Mouse (Mus musculus) ZHBTc4 (cell line): Measurements from ENCODE around the gene Lancl1.

Source experiments
- DNase-seq: peaks from one replicate; pipeline ENCODE4 v3.0.0-alpha.2; 2011; ENCODE audit warnings: low read depth, low spot score

Lancl1 gene

DNA sequence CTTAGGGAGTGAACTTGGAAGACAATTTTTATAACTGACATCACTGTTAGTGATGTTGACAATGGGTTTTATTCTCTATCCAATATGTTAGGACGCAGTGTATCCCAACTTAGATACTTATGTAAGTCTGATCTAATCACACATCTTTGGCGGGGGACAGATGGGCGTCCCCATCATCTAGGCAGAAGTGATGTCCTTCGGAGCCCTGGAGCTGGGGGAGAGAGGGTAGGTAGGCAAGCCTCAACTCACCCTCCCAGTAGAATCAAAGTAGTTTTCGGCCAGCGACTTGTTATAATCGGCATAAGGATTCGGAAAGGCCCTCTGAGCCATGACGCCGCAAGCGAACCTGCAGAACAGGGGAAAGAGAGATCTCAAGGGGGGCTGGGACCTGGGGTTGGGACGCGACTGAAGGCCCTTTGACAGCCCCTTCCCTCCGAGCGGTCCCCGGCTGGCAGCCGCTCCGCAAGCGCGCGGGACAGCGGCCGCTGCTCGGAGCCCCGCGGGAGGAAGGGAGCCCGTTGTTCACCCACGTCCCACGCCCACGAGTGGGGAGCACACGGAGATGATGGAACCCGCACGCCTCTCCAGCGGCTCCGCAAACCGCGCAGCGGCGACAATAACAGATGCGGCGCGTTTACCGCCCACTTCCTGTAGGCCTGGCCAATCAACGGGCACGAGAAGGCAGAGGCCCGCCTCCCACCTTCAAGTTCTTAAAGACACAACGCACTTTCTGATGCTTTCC lies at the start of gene Lancl1:
Lancl1 (minus strand) TSS at position 627 of the 742 bp plus-strand sequence.
- DNase-seq: peak; percentile 91

DNA sequence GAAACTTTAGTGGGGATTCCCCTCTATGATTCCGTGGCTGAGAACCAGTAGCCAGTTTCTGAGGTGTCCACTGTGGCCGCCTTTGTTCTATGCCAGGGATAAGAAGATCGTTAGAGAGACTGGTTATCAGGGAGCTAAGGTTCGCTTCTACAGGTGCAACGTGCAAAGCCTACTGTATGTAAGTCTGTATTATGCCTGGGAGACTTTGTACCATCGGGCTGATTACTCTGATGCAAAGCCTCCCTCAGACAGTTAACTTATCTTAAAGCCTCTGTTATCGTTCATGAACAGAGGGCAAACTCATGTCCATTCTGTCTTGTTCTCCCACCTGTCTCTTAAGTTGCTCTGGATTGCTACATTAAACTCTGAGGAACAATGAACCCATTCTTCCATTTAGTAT lies 40.5 kb upstream of the Lancl1 start:
- DNase-seq: no peak

DNA sequence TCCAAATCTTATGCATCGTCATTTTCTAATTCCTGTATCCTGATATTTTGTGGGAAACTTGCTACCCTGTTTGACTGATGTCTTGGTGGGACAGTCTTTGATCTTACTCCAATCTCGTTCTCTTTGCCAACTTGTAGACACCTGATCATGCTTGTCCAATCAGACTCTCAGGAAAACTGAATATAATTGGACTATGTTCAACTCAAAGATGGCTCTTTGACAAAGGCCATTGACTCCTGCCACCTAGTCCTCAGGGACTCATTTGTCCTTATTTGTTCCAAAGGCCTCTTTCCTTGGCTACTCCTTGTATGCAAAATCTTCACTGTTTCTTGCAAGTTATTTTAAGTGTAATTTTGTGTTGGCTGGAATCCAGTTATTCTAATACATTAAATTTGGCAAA lies 40.0 kb upstream of the Lancl1 start:
- no peak for DNase-seq

DNA sequence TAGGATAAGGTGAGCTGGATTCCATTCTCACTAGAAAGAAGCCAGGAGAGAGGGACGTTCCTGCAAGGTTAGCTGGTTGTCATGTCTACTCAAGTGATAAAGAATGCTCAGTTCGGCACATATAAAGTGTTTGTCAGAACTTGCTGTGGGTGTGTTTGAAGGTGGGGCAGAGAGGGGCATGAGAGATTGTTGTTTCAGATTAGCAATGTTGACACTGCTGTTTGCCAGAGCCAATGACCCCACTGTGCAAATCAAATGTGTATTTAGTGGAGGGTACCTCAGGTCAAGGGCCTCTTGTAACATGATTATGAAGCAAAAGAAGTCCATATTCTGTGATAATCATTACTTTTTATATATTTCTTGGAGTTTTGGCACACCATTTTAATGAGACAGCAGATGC lies 39.1 kb upstream of the Lancl1 start:
- DNase-seq: no peak

DNA sequence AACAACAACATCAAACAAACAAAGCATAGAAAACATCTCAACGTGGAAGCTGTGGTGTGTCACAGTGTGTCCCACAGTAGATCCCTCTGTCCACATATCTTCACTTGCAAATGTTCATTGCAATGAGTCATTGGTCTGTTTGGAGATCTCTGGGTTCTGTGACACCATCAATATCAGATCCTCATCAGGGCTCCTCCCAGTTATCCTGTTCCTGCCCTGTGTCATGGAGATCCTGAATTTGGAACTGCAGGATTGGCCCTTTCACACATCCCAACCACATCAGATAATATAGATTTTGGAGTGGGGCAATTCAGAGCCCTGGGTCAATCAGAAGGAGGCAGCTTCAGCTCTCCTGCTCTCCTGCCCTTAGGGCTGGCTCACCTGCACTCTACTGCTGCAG lies 28.9 kb upstream of the Lancl1 start:
- DNase-seq: no peak

DNA sequence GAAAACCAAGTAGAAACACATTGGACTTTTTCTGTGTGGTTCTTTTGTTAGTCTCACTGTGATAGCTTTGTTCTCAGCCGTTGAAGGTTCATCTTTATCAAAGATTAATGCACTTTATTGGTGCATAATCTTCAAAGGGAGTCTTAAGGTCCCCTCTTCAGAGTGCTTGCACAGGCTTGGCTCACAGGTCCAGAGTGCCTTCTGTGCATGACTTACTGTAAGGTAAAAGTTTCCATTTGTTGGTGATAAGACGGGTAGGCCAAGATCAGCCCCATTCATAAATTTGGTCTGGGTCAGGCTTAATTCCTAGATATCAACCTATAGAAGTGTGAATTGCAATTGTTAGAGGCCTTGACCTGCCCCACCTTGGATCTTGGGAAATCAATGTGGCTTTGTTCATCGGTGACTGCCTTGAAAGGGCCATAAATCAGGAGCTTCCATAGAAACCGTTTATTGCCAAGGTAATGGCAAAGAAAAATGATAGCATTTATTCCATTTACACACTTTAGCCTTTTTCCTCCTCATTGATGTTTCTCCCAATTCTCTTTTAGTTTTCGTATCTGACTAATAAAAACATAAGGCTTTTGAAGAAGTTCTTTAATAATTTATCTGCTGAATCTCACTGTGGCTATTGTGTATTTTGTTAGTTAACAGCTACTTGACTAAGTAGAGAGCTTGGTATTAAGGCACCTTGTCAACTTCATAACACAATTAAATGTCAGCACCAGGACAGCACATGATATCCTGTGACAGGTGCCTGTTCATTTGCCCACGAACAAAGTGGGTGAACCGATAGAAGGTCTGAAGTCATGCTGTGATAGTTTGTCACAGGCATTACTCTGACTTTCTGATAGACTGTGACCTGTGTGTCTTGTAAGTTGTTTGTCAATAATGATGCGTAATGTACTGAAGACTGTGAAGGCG lies 26.9 kb upstream of the Lancl1 start:
- DNase-seq: no peak

DNA sequence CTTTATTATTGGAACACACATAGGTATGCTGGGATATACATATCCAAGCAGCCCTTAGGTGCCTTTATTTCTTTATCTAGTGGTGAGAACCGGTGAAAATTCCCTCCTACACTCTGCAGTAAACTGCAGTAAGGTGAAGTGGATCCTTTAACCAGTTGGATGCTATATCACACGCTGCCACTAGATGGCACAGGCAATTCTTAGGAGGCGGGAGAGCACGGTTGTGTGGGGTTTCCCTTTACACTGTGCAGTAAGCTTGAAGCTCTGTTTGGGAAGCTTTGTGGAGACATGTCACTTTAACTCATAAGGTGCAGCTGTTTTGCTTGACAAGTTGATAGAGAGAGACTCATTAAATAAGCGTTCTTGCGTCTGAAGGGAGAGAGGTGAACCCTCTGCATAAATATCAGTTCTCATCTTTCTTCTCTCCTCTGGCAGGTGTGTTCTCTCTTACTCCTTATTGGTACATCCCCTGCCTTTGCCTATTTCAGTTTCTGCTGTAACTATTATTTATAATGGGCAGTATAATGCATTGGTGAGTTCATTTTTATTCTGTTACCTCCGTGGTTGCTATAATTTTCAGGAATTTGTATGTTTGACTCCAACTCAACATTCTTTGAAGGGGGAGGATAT lies 22.9 kb upstream of the Lancl1 start:
- peak; percentile 76 for DNase-seq

DNA sequence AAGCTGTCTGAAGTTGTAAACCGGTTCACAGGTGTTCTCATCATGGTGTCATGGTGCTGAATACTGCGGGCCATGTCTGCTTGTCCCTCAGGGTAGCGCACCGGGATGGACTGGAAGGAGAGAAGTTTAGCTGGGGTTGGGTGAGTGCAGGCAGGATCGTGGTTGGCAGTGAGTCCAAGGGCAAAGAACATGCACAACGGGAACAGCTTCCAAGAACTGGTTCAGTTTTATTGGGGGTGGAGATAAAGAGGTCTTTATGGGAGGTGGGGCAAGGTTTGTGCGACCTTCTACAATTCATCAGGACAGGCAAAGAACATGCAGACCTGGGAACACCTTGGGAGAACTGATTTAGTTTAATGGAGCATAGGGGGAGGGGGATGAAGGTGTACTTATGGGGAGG lies 17.1 kb upstream of the Lancl1 start:
- peak; percentile 1 for DNase-seq

DNA sequence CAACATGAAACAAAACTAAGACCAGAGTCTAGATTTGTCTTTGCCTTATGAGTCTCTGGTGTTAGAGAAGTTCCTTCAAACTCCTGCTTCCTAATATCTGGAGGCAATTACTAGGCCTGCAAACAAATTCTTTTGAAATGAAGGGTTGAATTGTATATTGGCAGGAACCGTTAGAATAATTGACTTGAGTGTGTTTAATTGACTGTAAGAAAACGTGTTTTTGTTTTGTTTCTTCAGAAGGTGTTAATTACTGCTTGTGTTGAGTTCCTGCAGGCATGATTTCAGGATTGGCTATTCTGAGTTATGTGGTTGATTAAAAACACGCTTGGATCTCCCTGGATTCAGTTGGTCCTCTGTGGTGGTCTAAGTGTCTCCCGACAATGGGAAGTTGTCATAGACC lies 14.0 kb upstream of the Lancl1 start:
- DNase-seq: no peak

DNA sequence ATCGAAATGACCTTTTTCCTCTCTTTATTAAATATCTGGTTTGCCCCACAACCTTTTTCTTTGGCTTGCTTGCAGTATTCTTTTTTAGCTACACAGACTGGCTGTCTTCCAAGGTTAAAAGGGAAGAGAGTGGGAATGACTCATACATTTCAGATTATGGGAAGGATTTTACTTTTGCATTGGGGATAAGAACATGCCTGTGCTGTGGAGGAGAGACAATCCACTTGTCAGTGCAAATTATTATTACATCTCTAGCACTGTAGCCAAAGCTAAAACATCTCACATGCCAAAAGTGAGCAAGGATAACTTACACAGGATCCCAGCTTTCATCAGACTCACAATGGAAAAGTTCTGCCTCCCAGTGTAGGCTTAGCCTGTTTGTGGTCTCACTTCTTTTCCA lies 10.9 kb upstream of the Lancl1 start:
- no peak for DNase-seq

DNA sequence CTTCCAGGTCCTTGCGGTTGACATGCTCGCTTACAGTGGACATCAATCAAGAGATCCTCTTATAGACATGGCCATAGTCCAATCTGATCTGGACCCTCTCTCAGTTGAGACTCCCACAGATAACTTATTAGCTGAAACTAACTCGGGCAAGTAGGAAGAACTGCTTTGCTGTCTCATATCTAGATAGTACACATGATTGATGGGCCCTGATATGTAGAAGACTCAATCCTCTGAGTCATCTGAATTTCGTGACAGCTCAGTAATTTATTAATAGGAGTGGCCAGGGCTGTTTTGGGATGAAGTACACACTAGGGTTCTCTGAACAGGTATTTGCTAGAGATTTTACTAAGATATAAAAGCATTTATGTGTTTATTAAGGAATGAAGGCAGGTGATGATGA lies 10.0 kb upstream of the Lancl1 start:
- no peak for DNase-seq

DNA sequence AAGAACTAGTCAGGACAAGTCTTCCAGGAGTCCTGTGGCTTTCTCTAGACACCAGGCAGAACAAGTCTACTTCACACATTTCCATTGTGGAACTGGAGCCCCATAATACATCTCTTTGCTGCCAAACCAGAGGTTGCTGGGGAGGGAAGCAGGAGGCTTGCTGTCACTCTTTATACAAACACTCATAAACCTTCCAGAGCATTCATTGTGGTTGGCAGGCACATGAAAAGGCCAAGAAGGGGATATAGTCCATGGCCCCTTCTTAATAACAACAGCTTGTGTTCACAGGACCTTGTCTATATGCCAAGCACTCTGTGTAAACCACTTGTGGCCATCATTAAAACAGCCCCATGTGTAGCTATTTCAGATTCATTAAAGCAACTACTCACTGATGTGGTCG lies 6.4 kb upstream of the Lancl1 start:
- no peak for DNase-seq

DNA sequence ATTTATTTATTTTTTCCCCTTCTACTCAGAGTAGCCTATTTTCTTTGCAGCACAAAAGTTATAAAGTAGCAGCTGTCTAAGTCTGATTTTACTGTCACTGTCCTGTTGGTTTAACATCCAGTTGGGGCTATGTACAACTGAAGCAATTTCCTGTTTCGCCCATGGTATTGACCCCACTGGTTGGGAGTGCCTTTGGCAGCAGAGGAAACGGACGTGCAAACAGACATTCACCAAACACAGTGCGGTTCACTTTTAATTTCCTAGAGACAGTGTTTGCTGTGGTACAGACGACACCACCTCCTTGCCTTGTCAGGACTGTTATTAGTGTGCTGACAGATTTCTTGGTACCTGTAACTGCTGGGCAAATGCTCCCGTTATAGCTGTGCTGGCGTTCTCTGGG lies 3.9 kb upstream of the Lancl1 start:
- DNase-seq: no peak

DNA sequence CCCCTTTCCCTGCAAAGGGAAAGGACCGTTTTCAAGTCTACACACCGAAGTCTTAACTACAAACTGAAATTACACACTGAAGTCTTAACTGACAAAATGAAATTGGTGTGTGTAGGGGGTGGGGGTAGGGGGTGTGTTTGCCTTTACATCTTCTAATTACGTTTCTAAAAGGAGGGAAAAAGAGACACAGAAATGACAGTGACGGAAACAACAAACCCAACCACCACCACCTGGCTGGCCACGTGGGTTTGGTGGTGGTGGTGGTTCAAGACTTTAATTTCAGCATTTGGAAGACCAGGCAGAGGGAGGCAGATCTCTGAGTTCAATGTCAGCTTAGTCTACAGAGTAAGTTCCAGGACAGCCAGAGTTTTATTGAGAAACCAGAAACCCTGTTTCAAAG lies 411 bp upstream of the Lancl1 start:
- DNase-seq: no peak

DNA sequence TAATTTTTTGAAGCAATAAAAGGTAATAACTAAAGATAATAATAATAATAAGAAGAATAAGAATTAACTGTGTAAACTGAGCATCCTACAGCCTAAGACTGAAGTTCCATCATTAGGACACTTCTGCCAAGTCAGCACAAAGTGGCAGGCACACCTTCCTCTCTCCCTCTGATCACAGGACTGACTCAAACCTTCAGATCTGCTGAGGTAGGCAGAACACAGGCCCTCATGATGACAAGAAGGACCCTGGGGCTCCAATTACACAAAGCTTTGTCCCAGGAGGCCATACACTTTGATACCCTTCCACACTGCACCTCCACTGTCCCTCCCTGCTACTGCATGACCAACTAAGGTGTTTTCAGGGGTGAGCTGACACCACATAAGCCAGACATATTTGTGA lies 1.5 kb downstream of the Lancl1 start:
- no peak for DNase-seq

DNA sequence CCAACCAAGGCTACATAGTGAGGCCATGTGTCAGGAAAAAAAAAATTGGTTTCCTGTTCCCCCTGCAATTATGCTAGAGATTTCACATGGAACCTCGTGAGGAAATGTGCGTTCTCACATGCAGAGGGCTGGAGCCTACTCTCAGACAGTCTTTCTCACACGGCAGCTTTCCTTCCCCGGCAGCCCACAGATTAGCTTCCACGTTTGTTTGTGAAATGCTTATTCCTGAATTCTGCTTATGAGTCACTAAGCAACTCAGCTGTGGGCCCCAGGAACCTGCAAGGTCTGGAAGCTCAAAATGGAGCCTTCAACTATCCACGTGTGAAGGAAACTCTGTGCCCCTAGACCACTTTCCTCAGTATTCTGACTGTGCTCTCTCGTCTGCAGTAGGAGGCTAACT lies 5.4 kb downstream of the Lancl1 start:
- no peak for DNase-seq

DNA sequence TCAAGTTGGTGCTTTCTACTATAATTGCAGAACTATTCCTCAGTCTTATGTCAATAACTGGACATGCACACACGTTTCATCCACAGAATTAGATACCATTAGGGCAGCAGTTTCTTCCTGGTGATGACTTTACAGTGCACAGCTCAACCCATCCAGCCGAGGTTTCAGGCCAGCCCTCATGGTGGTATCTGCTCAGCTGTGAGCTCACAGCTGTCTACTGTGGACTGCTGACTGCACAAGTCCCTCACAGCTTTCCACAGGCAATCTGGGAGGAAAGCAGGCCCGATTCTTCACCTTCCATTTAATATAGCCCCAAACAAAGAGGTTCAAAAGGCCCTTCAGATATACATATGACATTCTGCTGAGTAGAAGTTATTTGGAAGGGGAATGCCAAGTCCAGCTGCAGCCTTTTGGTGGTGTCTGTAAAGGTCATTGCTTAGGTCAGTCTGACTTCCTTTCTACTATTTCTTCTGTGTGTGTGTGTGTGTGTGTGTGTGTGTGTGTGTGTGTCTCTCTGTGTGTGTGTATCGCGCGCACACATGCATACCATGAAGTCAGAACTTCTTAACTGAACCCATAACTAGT lies 11.7 kb downstream of the Lancl1 start:
- DNase-seq: no peak

DNA sequence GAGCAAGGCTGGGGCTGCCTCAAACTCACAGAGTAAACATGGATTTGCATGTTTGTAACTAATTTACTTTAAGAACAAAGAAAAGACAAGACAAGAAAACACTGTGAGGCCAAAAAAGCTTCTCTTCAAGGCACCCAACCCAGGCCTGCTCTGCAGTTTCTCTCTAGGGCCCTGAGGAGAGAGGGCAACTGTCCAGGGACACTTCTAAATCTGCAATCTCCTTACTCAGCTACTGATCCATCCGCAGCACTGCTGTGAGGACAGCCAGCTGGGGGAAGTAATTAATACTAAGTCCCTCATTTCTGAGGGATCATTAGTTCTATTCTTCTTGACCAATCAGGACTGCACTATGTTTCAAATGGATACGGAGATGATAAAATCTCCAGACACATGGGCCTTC lies 12.5 kb downstream of the Lancl1 start:
- no peak for DNase-seq

DNA sequence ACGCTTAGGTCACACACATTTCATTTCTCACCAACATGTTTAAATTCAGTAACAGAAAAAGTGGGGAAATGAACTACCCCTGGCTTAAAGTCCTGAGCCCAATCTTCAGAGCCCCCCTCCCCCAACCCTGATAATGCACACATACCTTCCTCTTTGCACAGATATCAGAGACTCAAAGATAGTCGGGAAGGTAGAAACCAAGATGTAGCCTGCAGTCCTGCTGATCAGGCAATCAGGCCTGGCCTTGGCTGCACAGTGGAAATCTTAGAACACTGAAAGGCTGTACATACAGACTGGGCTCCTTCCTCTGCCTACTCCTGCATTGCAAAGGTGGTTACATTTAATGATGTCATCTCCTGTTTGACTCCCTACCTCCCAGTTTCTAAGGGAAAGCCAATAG lies 15.9 kb downstream of the Lancl1 start:
- no peak for DNase-seq

DNA sequence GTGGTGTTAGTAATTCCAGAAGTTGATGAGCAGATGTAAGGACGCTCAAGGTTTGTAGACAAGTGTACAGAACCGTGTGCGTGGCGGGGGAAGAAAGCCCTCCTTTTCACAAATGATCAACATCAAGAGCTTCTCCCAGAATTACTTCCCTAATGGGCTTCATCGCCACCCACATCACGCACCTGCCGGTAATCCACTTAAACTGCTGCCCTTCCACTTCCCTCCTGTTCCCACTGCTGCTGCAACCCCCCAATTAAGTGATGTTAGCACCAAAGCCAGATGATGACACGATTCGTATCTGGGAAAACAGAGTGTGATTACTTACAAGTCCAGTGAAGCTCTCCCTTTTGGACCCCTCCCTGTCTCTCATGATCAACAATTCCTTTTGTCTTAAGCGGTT lies 16.6 kb downstream of the Lancl1 start:
- DNase-seq: no peak

DNA sequence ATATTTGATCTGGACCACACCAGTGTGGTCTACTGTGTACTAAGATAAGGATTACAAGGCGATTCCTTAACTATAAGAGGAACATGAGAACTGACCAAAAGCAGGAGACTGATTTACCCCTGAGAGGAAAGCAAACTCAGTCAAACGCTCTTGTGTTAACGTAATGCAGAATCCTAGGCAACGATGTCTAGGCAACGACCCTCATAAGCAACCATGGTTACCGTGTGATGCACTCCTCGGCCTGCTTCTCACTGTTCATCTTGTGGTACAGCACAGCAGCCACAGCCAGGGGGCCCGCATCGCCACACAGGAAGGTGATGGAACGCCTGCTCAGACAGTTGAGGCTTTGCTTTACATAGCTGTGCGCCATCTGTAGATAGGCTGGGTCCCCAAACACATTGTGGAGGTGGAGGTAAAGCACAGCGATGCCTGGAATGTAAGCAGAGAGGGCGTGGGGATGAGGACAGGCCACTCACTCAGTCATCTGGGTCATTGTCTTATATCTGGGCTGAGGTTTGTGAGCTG lies 18.0 kb downstream of the Lancl1 start:
- DNase-seq: peak; percentile 42
